Mouse (Mus musculus) ES-E14 (cell line): Measurements from ENCODE around the gene Myod1.

ENCODE experiments used
- CHD2 ChIP-seq: IDR thresholded peaks from 2 replicates; pipeline ENCODE4 v1.6.1; 2014; ENCODE audit warnings: mild to moderate bottlenecking, low read depth, low read length, inconsistent platforms
- HCFC1 ChIP-seq: IDR thresholded peaks from 2 replicates; pipeline ENCODE4 v1.6.1; 2012; ENCODE audit warnings: low read length, inconsistent platforms, borderline replicate concordance; ENCODE audit not compliant: insufficient read depth
- ZNF384 ChIP-seq: IDR thresholded peaks from 2 replicates; pipeline ENCODE4 v1.6.1; 2012; ENCODE audit warnings: low read depth, low read length, inconsistent platforms

GRCm38 (mm10) chr7:46417467-46417866, 41.2 kb downstream of the Myod1 start:
- no peak for TF ChIP-seq ZNF384
- TF ChIP-seq HCFC1, result no peak
- no peak for TF ChIP-seq CHD2
